Comparison of ENCODE assay signal across 9 mouse cellular contexts in the genomic region with DNA sequence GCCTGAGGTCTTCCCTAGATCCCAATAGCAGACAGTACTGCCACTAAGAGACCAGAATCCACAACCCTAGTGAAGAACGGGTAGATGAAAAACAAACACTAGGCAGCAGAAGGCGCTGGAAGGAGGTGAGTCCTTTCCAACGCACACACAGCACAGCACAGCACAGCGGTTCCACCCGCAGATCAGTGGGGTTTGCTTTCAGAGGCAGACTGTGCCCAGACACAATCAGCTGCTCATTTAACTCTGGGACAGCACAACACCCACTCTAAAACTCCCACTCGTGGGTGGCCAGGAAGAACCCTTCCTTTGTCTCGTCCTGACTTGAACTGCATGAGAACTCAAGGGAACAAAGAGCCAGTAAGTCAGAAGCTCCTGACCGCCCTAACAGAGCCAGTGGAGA. TPM values are rescaled to one million over a fixed set of nuclear protein-coding genes. Genes with fewer than 3 reads are reported as not detected.
DNase-seq lines count a peak whose midpoint lies in the region; ATAC-seq and TF ChIP-seq lines count a peak whose summit lies in the region.
"Had no signal": no experiment of that assay in that cellular context is flagged by ENCODE, and none has a peak within 500 bp of the region (broad histone marks: within the 10 kb centered on the region; RNA-seq: fewer than 3 reads in every experiment).

No protein-coding gene starts in this region.

- no peak overlapping the region for H3K4me2 ChIP-seq in forebrain, postnatal 0 days (ENCODE audit: low read depth)
- no peak overlapping the region for H3K4me2 ChIP-seq in forebrain, embryonic 11.5 days (ENCODE audit: low read depth, low read length, severe bottlenecking)
- peak overlapping the region; percentile 20 for H3K4me2 ChIP-seq in liver, embryonic 11.5 days
- peak overlapping the region; percentile 8; the same call in 1 of the 2 replicates for H3K4me2 ChIP-seq in liver, embryonic 13.5 days

- peak; percentile 34; the same call in 1 of the 2 replicates for ATAC-seq in forebrain, postnatal 0 days
- no peak for ATAC-seq in forebrain, embryonic 11.5 days (replicated peaks; ENCODE audit: low FRiP score)
- ATAC-seq in liver, embryonic 11.5 days (replicated peaks; ENCODE audit: low FRiP score) = no peak
- ATAC-seq in liver, embryonic 13.5 days (ENCODE audit: low read depth) = no peak

- H3K9me3 ChIP-seq in forebrain, postnatal 0 days (ENCODE audit: low read length) = no peaks in the 10 kb centered on the region
- H3K9me3 ChIP-seq in forebrain, embryonic 11.5 days (ENCODE audit: control insufficient read depth, low read length) = no peaks in the 10 kb centered on the region
- H3K9me3 ChIP-seq in liver, embryonic 11.5 days (ENCODE audit: control insufficient read depth, low read length) = no peaks in the 10 kb centered on the region
- no peaks in the 10 kb centered on the region for H3K9me3 ChIP-seq in liver, embryonic 13.5 days (replicated peaks)

- H3K4me3 ChIP-seq in forebrain, postnatal 0 days (ENCODE audit: low read depth, low read length) = no peak overlapping the region
- H3K4me3 ChIP-seq in forebrain, embryonic 11.5 days (ENCODE audit: low read depth, low read length) = no peak overlapping the region
- no peak overlapping the region for H3K4me3 ChIP-seq in liver, embryonic 11.5 days (ENCODE audit: low read depth, low read length)
- H3K4me3 ChIP-seq in liver, embryonic 13.5 days (replicated peaks) = no peak overlapping the region

- H3K27me3 ChIP-seq in forebrain, postnatal 0 days (ENCODE audit: insufficient read depth, low read length) = no peaks in the 10 kb centered on the region
- H3K27me3 ChIP-seq in forebrain, embryonic 11.5 days (ENCODE audit: control insufficient read depth, insufficient read depth, low read length) = no peaks in the 10 kb centered on the region
- no peaks in the 10 kb centered on the region for H3K27me3 ChIP-seq in liver, embryonic 11.5 days (replicated peaks; ENCODE audit: control insufficient read depth, insufficient read depth, low read length)
- no peaks in the 10 kb centered on the region for H3K27me3 ChIP-seq in liver, embryonic 13.5 days

- H3K27ac ChIP-seq in forebrain, postnatal 0 days (ENCODE audit: low read depth, low read length) = peak overlapping the region; percentile 50
- H3K27ac ChIP-seq in forebrain, embryonic 11.5 days (ENCODE audit: low read depth, low read length) = no peak overlapping the region
- peak overlapping the region; percentile 32; the same call in 1 of the 2 replicates for H3K27ac ChIP-seq in liver, embryonic 11.5 days (ENCODE audit: low read depth, low read length)
- H3K27ac ChIP-seq in liver, embryonic 13.5 days = peak overlapping the region; percentile 16; the same call in 1 of the 2 replicates

- DNase-seq in forebrain, postnatal 0 days = no peak
- no peak for DNase-seq in forebrain, embryonic 11.5 days (ENCODE audit: low spot score)
- DNase-seq in liver, embryonic 11.5 days (ENCODE audit: low spot score) = no peak
- DNase-seq in liver = no peak
- peak; percentile 82 for DNase-seq in brain, adult 2 months (ENCODE audit: low read depth, low spot score)
- DNase-seq in liver, embryonic 13.5 days = no peak
- no peak for DNase-seq in cerebellum, adult 8-10 months
- no peak for DNase-seq in ovary, postnatal 14 days (ENCODE audit: low spot score)

- peak overlapping the region; percentile 18; the same call in 1 of the 2 replicates for H3K9ac ChIP-seq in forebrain, postnatal 0 days
- H3K9ac ChIP-seq in forebrain, embryonic 11.5 days (ENCODE audit: low read length) = no peak overlapping the region
- H3K9ac ChIP-seq in liver, embryonic 11.5 days (ENCODE audit: low read depth, low read length) = peak overlapping the region; percentile 25; the same call in 1 of the 2 replicates
- H3K9ac ChIP-seq in liver, embryonic 13.5 days = peak overlapping the region; percentile 22; the same call in 1 of the 2 replicates

- WGBS in forebrain, postnatal 0 days = 16% methylated on average over 8 of the region's 8 CpGs
- WGBS in forebrain, embryonic 11.5 days = 17% methylated on average over 8 of the region's 8 CpGs
- 19% methylated on average over 8 of the region's 8 CpGs for WGBS in liver, embryonic 11.5 days
- WGBS in liver, embryonic 13.5 days (ENCODE audit: insufficient replicate concordance) = 22% methylated on average over 8 of the region's 8 CpGs

- H3K4me1 ChIP-seq in forebrain, postnatal 0 days (ENCODE audit: insufficient read depth) = peaks cover 21% of the 10 kb centered on the region
- peaks cover 9% of the 10 kb centered on the region for H3K4me1 ChIP-seq in forebrain, embryonic 11.5 days (replicated peaks; ENCODE audit: control insufficient read depth, insufficient read depth, low read length)
- H3K4me1 ChIP-seq in liver, embryonic 11.5 days (replicated peaks; ENCODE audit: control insufficient read depth, insufficient read depth, low read length) = peaks cover 27% of the 10 kb centered on the region
- peaks cover 62% of the 10 kb centered on the region for H3K4me1 ChIP-seq in liver, embryonic 13.5 days (replicated peaks)

- TF ChIP-seq CTCF in forebrain, postnatal 0 days (IDR thresholded peaks at IDR 0.05; ENCODE audit: low read depth) = 0 out of 2 replicates have a peak, but pooled peaks have one; percentile 12

- H3K36me3 ChIP-seq in forebrain, postnatal 0 days (ENCODE audit: insufficient read depth) = no peaks in the 10 kb centered on the region
- H3K36me3 ChIP-seq in forebrain, embryonic 11.5 days (ENCODE audit: control insufficient read depth, insufficient read depth, low read length) = no peaks in the 10 kb centered on the region
- no peaks in the 10 kb centered on the region for H3K36me3 ChIP-seq in liver, embryonic 11.5 days (ENCODE audit: control insufficient read depth, insufficient read depth, low read length)
- H3K36me3 ChIP-seq in liver, embryonic 13.5 days = no peaks in the 10 kb centered on the region

RNA-seq across cellular contexts. Expression of a gene that starts 20.6 kb away (rescaled TPM):
- total RNA-seq in forebrain, postnatal 0 days (2014; rRNA removed) = 0.15 and 0.29 TPM in 2 replicates
- polyA plus RNA-seq in forebrain, postnatal 0 days (2015; fragmentation: Nextera tagmentation; extraction: Ambion mirVana) = 0.44 and 0.47 TPM in 2 replicates
- 0.55 and 0.72 TPM in 2 replicates for polyA plus RNA-seq in forebrain, embryonic 11.5 days (2014; fragmentation: Nextera tagmentation; extraction: Ambion mirVana)
- 0.11 and 0.27 TPM in 2 replicates for polyA plus RNA-seq in liver, embryonic 11.5 days (2014; fragmentation: Nextera tagmentation; extraction: Ambion mirVana)
- 0.09 and 0.13 TPM in 2 replicates for polyA plus RNA-seq in liver, embryonic 13.5 days (2015; fragmentation: Nextera tagmentation; extraction: Ambion mirVana)
- total RNA-seq: left cerebral cortex, postnatal 25 days had no signal

RNA-seq across cellular contexts. Expression of a gene that starts 21.0 kb away (rescaled TPM):
- 57.2 and 61.6 TPM in 2 replicates for total RNA-seq in forebrain, postnatal 0 days (2014; rRNA removed)
- polyA plus RNA-seq in forebrain, postnatal 0 days (2015; fragmentation: Nextera tagmentation; extraction: Ambion mirVana) = 60.9 and 70.7 TPM in 2 replicates
- polyA plus RNA-seq in forebrain, embryonic 11.5 days (2014; fragmentation: Nextera tagmentation; extraction: Ambion mirVana) = 47.9 and 55.1 TPM in 2 replicates
- polyA plus RNA-seq in liver, embryonic 11.5 days (2014; fragmentation: Nextera tagmentation; extraction: Ambion mirVana) = 31.9 and 32.4 TPM in 2 replicates
- polyA plus RNA-seq in liver, embryonic 13.5 days (2015; fragmentation: Nextera tagmentation; extraction: Ambion mirVana) = 15.9 TPM in 2 replicates

RNA-seq across cellular contexts. Expression of a gene that starts 50.7 kb away (rescaled TPM):
- not detected in 2 replicates for total RNA-seq in forebrain, postnatal 0 days (2014; rRNA removed)
- not detected in 2 replicates for polyA plus RNA-seq in forebrain, postnatal 0 days (2015; fragmentation: Nextera tagmentation; extraction: Ambion mirVana)
- polyA plus RNA-seq in forebrain, embryonic 11.5 days (2014; fragmentation: Nextera tagmentation; extraction: Ambion mirVana) = not detected in 2 replicates
- polyA plus RNA-seq in liver, embryonic 11.5 days (2014; fragmentation: Nextera tagmentation; extraction: Ambion mirVana) = 0.06 and 0.23 TPM in 2 replicates
- polyA plus RNA-seq in liver, embryonic 13.5 days (2015; fragmentation: Nextera tagmentation; extraction: Ambion mirVana) = 0.08 and 0.10 TPM in 2 replicates

Comparison
In these comparisons a context has a peak if more than half of its experiments do, and no peak if none do; other contexts are left out.
1. H3K4me2 ChIP-seq: peak in liver, embryonic 11.5 days (single experiment) and liver, embryonic 13.5 days (single experiment); none in forebrain, postnatal 0 days (single experiment) and forebrain, embryonic 11.5 days (single experiment).